Mouse (Mus musculus): ENCODE results near the gene Clec9a.

Clec9a gene

DNA sequence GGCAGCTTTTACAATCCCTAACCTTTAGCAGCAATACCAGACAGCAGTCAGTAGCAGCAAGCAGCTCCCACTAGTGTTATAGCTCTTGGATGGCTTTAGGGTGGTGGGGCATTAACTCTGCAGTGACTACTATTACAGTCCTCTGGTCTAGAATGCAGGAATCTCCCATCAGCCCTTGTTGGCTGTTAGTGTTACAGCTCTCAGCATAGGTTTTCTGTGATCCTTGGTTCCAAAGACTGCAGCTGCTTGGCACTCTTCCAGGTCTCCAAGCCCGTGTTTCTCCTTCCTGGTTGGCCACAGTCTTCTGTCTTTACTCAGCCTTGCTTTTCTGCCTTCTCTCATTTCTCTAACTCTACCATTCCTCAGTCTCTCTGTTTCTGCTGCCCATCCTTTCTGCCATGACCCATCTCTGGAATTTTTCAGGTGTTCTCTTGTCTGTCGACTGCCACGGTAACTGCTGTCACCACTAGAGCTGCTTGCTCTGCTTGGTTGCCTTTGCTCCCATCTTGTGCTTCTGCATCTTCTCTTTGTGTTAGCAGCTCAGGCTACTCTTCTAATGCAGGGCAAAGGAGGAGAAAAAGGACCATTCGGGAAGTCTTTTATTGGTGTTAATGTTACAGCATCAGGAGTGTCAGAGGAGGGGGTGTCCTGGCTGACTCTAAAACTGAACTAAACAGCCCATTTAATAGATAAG is 14.5 kb downstream of the Clec9a start:
- in situ Hi-C loops (cut with MboI; ENCODE audit: low sequenced_read_pairs) = no loop called here

DNA sequence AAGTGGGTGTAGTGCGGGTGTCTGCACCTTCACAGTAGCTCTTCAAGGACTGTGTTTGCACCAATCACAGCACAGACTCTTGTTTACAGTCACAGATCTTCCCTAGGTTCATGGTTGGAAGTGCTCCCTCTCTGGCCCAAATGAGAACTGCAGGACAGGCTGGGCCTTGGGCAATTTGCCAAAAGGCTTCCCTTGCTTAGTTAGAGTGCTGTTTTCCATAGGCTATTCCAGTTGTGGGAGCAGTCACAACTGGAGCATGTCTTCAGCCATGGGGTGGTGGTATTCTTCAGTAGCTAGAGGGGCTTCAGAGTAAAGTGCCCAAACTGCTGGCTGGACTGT is 15.0 kb downstream of the Clec9a start:
- in situ Hi-C loops (cut with MboI; ENCODE audit: low sequenced_read_pairs) = no loop called here

DNA sequence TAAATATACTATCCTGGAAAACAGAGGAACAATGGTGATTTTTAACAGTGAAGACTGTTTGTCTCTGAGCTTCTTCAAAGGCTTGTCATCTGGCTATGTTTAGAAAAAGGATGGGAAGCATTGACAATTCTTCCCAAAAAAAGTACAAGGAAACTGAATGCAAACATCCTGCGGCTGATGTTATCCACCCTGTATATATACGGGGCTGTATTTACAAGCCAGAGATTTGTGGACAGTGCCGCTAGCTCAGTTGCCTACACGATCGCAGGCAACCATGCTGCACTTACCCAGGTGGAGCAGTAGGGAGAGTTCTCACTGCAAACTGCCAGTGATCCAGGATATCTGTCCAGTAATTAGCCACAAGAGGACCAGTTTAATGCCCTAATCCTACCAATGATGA is 16.6 kb downstream of the Clec9a start:
- in situ Hi-C loops (cut with MboI; ENCODE audit: low sequenced_read_pairs) = no loop called here

DNA sequence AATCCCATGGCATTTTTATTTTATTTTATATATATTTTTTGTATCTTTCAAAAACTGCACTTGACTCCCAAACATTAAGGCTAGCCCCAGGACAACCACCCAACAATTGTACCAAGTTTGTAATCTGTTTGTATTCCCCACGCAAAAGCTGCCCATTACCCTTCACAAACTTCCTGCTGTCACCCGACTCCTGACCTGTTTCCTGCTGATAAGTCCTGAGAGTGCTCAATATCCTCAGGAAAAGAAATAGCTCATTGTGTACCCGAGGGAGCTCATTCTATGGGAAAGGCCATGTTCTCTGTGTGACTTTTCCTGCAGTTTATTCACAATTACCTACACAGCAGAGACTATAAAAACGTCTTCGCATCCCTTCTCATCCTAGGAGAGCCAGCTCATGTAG is 17.1 kb downstream of the Clec9a start:
- in situ Hi-C loops (cut with MboI; ENCODE audit: low sequenced_read_pairs) = no loop called here

DNA sequence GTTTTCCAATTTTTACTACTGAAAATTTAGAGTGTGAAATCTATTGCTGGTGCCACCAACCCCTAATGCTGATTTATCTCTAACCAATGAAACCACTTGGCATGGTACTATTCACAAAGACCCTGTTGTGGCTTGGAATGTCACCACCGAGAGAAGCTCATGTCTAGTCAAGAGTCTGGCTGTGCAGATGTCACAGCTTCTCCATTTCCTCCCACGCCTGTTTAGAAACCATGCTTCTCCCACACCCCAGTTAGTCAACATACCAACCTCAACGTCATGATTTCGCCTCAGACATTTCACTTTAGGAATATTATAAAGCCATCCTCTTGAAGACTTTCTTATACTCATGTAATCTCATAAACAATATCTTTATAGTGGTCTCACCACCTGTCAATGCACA is 18.6 kb downstream of the Clec9a start:
- in situ Hi-C loops (cut with MboI; ENCODE audit: low sequenced_read_pairs) = no loop called here

GRCm38 (mm10) chr6:129434239-129434638 is 25.6 kb downstream of the Clec9a start:
- in situ Hi-C loops (cut with MboI; ENCODE audit: low sequenced_read_pairs) = no loop called here

- in situ Hi-C loops (cut with MboI; ENCODE audit: low sequenced_read_pairs) = no loop called here
Measured at GRCm38 (mm10) chr6:129436025-129436424, 27.4 kb downstream of the Clec9a start.

- in situ Hi-C loops (cut with MboI; ENCODE audit: low sequenced_read_pairs) = no loop called here
Measured at GRCm38 (mm10) chr6:129438033-129438432, 29.4 kb downstream of the Clec9a start.

DNA sequence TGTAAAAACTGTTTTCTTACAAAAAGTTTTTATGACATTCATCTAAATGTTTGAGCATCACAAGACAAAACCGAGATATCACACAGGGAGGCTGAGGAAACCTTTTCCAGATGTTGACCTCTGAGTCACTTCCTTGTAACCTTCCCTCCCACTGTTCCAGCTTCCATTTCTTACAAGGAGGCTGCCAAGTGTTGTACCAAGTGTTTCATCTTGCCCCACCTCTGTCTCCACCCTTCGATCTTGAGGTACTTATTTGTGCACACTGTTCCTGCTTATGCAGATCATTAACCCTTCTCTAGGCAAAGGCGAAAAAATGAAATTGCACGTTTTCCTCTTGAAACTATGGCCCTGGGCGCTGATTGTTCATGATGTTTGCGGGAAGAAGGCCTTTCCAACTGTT is 41.1 kb downstream of the Clec9a start:
- in situ Hi-C loops (cut with MboI; ENCODE audit: low sequenced_read_pairs) = no loop called here

DNA sequence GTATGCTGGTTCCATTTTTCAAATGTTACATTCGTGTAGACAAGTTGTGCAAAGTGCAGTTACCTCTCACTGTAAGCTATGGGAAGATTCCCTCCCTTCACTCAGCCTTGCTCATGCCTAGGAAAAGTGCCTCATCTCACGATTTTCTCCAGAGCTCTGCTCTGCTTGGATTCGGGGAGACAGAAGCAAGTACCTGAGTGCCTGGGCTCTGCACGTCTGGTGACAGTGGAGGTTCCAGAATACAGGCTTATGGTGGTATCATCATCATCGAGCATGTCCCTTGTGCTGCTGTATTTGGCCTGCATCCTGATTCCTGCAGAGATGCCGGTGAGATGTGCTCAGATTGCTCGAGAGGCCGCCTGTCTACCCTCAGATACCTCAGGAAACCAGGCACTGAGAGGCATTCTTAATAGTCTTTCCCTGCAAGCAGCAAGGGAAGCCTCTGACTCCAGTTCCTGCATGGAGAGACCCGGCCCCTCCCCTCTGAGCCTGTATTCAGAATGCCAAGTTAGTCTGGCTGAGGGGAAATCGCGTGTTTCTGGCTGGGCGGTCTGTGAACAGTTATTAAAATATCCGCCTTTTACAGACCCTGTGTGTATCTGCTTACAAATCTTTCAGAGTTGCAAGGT is 42.9 kb downstream of the Clec9a start, which contains the start of gene Clec1a:
TSS of gene Clec1a (minus strand) at position 590 of the 629 bp plus-strand sequence.
- in situ Hi-C loops (cut with MboI; ENCODE audit: low sequenced_read_pairs) = no loop called here

DNA sequence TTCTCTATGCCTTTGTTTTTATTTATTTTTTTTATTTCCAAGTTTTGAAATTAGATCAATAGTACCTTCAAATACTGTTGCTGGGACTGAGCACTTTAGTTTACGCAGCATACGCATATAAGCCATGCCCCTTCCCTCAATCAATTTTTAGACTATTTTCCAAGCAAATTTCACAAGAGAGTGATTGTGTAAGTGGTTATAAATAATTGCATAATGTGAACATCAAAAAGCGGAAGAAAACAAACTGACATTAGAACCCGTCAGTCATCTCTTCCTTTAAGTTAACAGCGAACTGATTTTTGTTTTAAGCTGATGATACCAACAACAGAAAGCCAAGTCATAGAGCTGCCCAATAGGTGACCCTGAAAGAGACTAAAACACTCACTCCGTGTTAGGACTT is 62.7 kb downstream of the Clec9a start:
- in situ Hi-C loops (cut with MboI; ENCODE audit: low sequenced_read_pairs) = no loop called here

DNA sequence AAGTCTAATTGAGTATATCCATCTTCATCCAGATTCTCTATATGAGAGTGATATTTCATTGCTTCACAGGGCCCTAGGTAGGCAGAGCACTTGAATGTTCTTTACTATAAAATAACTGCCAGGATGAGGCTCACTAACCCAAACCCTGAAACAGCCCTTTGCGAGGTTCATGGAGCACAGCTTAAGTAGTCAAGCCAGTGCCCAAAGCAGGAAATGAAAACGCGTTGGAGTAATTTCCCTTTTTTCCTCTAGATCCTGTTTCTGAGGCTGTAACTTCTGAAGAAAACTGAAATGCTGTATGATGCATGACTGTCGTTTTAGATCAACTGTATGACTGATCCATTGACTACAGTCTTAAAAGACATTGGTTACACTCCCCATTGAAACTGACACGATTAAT is 64.0 kb downstream of the Clec9a start:
- in situ Hi-C loops (cut with MboI; ENCODE audit: low sequenced_read_pairs) = no loop called here
